Mouse (Mus musculus) adrenal gland, adult 18-20 months (tissue): ENCODE measurements around the gene Slc2a12. TPM values are rescaled to one million over a fixed set of nuclear protein-coding genes. Genes with fewer than 3 reads are reported as not detected.

Experiments
- DNase-seq, 2 experiments: peaks; one replicate each; pipeline ENCODE4 v3.0.0; 2021 to 2022; ENCODE audit warnings: low spot score in 2 of 2
- total RNA-seq, 2 experiments: library from RNA; stranded (reverse); gene quantifications; 1 replicate in 1 of 2; 2 replicates in 1 of 2; pipeline ENCODE4 v1.2.3; 2021

Slc2a12 gene
- total RNA-seq, 2 experiments from 2014 or later = 1.3 to 1.7 TPM

- DNase-seq = no peak
Observed at GRCm38 (mm10) chr10:22660286-22661000, 15.6 kb downstream of the Slc2a12 start.

GRCm38 (mm10) chr10:22668509-22668908, 23.7 kb downstream of the Slc2a12 start:
- no peak for DNase-seq

GRCm38 (mm10) chr10:22674176-22674575, 29.4 kb downstream of the Slc2a12 start:
- DNase-seq = no peak

- no peak for DNase-seq
Observed at GRCm38 (mm10) chr10:22675848-22676630, 31.2 kb downstream of the Slc2a12 start.

- no peak for DNase-seq
Observed at GRCm38 (mm10) chr10:22696236-22696635, 51.4 kb downstream of the Slc2a12 start.

GRCm38 (mm10) chr10:22696864-22697263, 52.1 kb downstream of the Slc2a12 start:
- no peak for DNase-seq

- DNase-seq = no peak
Observed at GRCm38 (mm10) chr10:22698158-22698953, 53.5 kb downstream of the Slc2a12 start.

- no peak for DNase-seq
Observed at GRCm38 (mm10) chr10:22699487-22700335, 54.9 kb downstream of the Slc2a12 start.

GRCm38 (mm10) chr10:22700773-22701172, 56.0 kb downstream of the Slc2a12 start:
- no peak for DNase-seq

- DNase-seq = no peak
Observed at GRCm38 (mm10) chr10:22701485-22702315, 56.9 kb downstream of the Slc2a12 start.

- no peak for DNase-seq
Observed at GRCm38 (mm10) chr10:22703844-22704243, 59.0 kb downstream of the Slc2a12 start.

- no peak for DNase-seq
Observed at GRCm38 (mm10) chr10:22708190-22708843, 63.5 kb downstream of the Slc2a12 start.

GRCm38 (mm10) chr10:22710173-22710777, 65.5 kb downstream of the Slc2a12 start:
- no peak for DNase-seq

GRCm38 (mm10) chr10:22712955-22713354, 68.1 kb downstream of the Slc2a12 start:
- no peak for DNase-seq

GRCm38 (mm10) chr10:22714520-22714919, 69.7 kb downstream of the Slc2a12 start:
- DNase-seq = peak; percentile 34 to 36

- DNase-seq = no peak
Observed at GRCm38 (mm10) chr10:22718475-22718874, 73.7 kb downstream of the Slc2a12 start.

GRCm38 (mm10) chr10:22720781-22721529, 76.1 kb downstream of the Slc2a12 start:
- no peak for DNase-seq

GRCm38 (mm10) chr10:22725166-22725565, 80.4 kb downstream of the Slc2a12 start:
- DNase-seq = no peak
